Mouse (Mus musculus) myocyte (in vitro differentiated cells): ENCODE results near the gene Otx2.

Source experiments
- POLR2A ChIP-seq: IDR thresholded peaks from one replicate; pipeline ENCODE4 v1.6.1; 2011; ENCODE audit warnings: low read depth, mild to moderate bottlenecking, control low read depth, moderate library complexity; ENCODE audit not compliant: insufficient read length
- USF1 ChIP-seq: IDR thresholded peaks from one replicate; pipeline ENCODE4 v1.6.1; 2011; ENCODE audit warnings: low read depth, mild to moderate bottlenecking, control low read depth, moderate library complexity

DNA sequence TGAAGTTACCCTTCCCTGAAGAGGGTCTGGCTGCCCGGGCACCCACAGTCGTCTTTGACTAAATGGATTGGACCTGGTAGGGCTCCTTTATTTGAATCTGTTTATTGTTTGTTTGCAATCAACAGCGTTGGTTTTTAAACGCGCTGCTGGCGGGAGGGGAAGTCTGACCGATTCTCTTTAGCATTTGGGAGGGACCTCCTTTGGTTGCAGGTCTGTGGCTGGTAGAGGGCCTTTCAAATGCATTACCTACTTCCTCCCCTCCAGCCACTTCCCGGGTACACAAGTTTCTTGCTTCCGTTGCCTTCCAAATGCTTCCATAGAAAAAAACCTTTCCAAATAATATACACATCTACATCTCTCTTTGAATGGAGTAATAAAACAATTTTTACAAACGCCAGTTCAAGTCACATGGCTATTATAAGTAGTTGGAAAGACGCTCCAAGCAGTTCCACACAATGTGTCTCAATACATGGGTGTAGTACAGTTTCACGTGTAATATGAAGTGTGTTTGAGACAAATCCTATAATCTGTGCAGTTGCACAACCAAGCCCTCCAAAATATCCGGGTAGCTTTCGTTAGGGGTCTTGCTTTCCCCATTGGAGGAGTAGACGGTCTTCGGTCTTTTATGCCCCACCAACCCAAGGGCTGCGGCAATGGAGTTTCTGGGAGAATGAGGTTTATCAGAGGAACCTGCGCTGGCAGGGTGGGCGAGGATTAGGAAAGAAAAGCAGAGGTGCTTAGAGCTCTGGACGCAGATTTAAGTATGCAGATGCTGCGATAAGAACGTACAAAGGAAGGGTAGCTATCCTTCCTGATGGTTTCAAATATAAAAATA is 19.7 kb downstream of the Otx2 start:
- no peak for TF ChIP-seq POLR2A
- TF ChIP-seq USF1 = no peak
